Mouse (Mus musculus): ENCODE data around the gene Ntrk3. TPM values are rescaled to one million over a fixed set of nuclear protein-coding genes. Genes with fewer than 3 reads are reported as not detected.

The Ntrk3 gene
- polyA plus RNA-seq (2012; rRNA removed; ENCODE audit: low replicate concordance), result 17.0 and 18.9 TPM in 2 replicates

DNA sequence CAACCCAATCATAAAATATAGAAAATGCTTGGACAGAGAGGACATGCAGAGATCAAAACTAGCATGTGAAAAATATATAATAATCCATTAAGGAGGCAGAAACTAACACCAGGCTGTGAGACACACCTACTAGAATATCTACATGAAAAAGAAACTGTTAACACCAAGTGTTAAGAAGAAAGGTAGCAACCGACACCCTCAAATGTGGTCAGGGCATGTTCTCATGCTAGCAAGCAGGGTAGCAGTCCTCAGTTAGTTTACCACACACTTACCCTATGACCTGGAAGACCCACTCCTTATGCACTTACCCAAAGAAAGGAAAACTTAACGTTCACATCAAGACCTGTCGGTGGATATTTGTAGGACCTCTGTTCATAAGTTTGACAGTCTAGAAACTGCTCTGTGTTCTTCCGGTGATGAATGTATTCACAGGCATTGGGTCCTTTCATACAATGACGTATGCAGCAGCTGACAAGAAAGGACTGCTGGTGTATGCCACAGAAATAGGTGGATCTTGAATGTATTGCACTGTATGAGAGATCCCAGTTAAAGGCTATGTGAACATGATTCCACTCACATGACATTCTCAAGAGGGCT, at the start of gene Ntrk3:
Gene Ntrk3 (minus strand): TSS at position 399 of the 597 bp plus-strand sequence.

DNA sequence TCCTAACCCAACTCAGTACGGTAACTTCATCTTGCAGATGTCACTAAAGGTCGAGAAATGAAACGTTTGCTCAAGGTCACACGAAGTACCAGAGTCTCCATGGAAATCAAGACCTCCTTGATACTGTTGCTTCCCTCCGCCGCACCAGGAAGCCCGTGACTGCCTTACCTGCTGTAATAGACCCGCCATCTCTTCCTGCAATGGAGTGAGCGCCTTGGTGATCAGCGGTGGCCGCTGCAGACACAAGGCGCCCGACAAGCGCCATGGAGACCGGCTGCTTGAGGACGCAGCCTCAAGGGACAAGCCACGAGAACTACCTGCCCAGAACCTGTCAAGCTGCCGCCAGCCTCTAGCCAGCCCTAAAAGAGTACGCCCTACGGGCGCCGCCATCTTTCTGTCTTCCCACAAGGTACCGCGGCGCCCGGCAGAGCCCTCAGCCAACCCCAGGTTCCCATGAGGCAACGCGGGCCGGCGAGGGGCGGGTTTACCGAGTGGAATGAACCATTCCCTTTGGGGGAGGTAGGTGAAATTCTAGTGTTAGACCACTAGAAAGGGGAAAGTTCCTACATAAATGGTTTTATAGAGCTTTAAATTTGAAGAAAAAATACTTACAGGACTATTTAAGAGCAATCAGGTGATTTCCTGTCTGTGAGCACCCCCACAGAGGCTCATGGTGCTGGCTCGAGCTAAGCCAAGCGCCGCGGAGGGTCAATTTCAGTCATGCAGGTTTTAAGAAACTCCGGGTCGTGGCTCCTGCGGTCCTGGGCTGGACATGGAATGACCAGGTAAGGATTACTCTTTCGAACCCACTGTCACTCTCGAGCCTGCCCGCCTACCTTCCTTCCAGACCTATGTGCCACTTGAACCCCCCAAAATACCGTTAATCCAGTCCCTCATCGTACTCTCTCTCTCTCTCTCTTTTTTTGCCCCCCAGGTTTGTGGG, 45.1 kb upstream of the Ntrk3 start, which contains the start of the genes Mrps11 and Mrpl46:
Gene Mrps11 (plus strand): TSS at position 481 of the 943 bp plus-strand sequence.
Gene Mrpl46 (minus strand): TSS at position 893 of the 943 bp plus-strand sequence.

Other genes with a start within 250 kb of the Ntrk3 start
- gene Mrps11, start 45.1 kb upstream of the Ntrk3 start, polyA plus RNA-seq (2012; rRNA removed; ENCODE audit: low replicate concordance), result 55.7 and 67.9 TPM in 2 replicates
- 13.1 and 17.1 TPM in 2 replicates for gene Mrpl46, start 45.5 kb upstream of the Ntrk3 start, polyA plus RNA-seq (2012; rRNA removed; ENCODE audit: low replicate concordance)
- 13.9 and 23.4 TPM in 2 replicates for gene Det1, start 109.3 kb upstream of the Ntrk3 start, polyA plus RNA-seq (2012; rRNA removed; ENCODE audit: low replicate concordance)
- gene Aen, start 157.8 kb upstream of the Ntrk3 start, polyA plus RNA-seq (2012; rRNA removed; ENCODE audit: low replicate concordance), result 30.8 and 31.5 TPM in 2 replicates
- 31.9 and 32.8 TPM in 2 replicates for gene Isg20, start 175.4 kb upstream of the Ntrk3 start, polyA plus RNA-seq (2012; rRNA removed; ENCODE audit: low replicate concordance)